Mouse (Mus musculus): ENCODE measurements around the gene Hmga2.
"Not testable (repeated sequence)": the region's sequence is repeated elsewhere in the genome, so short reads cannot be mapped to it uniquely, and the experiment has no call there.

Hmga2 gene

DNA sequence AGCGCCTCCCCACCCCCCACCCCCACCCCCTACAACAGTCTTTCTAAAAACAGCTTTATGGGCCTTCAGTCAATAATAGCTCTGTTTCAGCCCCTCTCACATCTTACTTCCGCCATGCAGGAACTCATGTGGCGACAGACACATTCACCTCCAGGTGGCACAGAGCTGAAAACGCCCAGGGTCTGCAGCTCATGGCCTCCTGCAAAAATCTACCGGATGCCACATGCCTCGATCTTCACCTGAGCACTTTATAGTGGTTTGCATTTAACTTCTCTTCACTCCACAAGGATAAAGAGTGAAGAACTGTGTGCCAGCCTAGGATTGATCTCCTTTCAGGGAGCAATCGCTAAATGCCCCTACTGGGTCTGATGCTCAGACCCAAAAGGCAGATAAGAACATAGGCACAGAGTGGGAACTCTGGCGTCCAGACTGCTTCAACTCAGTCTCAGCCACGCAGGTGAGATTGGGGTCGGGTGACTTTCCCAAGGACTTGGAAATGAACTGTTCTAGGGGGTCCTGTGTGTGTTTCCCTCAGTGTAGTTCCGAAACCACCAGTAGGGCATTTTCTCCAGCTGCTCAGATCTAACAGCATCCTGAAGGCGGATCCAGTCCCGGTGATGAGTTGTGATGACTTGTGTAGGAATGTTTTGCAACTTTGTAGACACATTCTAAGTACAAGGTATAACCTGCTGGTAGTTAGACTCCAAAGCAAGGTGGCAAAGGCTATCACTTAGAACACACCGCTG is 84.1 kb downstream of the Hmga2 start:
- DNase-seq (ENCODE audit: low read depth, low spot score), result no peak

DNA sequence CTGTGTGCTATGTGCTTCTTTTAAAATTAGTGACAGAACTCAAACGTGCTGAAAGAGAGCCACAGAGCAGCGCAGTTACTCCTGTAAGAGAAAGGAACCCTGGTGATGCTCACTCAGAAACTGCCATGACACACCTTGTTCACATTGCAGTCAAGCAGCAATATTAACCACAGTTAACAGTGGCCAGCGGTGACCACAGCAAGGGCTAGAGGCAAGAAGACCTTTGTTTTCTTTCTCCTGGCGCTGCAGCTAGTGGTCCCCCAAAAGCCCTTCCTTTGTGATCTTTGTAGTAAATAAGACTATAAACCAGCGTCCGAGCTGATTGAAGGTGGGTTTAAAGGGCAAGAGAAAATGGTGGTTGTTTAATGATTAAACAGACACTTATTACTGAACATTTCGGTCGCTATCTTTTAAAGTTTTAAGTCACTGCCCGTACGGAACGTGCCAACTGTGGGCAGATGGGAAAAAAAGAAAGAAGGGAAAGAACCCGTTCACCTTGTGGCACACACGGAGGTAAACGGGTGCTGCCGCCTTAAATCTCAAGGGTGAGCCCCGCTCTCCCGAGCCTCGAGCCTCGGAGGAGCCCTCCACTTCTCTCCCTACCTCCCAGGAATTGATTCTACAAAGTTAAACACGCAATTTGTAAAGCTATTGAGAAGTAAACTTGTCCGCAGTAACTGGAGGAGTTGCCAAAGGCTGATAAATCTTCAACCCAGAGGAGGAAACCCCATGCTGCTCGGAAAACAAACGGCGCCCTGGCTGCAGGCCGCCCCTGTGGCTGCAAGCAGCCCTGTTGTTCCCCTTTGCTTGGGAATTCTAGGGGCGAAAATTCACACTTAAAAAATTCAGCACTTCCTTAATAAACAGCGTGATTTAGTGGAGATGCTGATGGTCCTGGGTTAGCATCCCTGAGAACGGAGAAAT is 85.1 kb downstream of the Hmga2 start:
- DNase-seq (ENCODE audit: low read depth, low spot score), result no peak

DNA sequence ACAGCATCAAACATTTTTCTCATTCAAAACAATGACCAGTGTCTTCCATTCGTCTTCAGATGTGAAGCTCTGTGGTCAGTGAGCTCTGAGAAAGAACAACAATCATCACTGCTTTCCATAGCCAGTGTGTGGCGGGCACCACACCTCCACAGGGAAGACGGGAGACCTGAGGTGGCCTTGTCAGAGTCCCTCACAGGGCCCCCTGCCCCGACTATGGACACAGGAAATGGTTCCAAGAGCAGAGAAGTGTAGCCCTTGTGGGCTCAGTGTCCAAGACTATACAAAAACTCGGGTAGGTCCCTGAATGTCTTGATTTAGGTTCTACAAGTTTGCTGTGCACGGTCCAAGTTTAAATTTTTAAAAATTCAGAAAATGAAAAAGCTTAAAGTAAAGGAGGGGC is 86.6 kb downstream of the Hmga2 start:
- no peak for DNase-seq (ENCODE audit: low read depth, low spot score)

DNA sequence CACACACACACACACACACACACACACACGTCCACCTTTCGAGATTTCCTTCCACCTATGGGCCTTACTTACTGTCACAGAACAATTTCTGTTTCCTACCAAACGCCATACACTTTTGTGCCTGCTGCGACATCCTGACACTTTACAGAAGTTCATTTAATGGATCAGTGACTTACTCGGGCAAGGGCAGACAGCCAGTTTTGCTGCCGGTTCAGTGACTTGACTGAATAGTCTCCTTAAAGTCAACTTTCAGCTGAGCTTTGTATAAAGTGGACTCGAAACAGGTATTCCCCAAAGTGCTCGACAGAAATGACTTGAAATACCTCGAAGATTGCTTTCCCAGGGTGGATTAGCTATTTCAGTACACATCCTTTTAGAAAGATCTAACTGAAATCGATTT is 87.3 kb downstream of the Hmga2 start:
- DNase-seq (ENCODE audit: low read depth, low spot score), result no peak

DNA sequence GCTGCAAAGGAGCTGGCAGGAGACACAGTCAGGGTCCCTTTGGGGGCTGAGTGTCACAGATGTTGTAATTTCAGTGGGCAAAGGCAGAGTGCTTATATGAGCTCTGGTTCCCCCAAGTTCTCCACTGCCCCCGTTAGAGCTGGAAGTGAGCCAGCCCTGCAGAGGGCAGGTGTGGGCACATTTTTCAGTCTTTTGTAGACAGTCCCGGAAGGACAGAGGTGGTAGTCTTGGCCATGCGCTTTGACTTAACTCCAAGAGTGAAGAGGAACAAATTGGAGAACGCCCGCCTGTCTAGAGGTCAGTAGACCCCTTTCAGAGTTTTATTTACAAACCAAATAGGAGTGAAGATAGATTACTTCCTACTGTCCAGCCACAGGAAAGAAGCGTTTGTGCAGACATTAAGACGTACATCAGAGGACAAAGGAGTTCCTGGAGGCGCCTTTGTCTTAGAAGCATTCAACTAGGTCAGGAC is 87.8 kb downstream of the Hmga2 start:
- no peak for DNase-seq (ENCODE audit: low read depth, low spot score)

DNA sequence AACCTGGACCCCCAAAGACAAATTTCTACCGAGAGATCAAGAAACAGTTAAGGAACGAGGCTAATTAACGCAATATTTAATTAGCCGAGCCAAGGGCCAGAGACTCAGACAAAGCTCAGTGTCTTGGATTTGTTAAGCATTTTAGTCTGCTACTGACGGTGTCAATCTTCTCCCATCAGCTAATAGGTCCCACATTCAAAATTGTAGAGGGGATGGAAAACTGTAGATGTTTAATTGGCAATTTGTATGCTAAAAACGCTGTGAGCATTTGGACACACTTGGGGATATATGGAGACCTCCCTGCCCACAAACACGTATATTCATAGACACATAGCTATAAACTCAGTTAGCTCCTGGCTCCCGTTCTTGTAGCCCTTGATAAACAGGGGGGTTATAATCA is 89.2 kb downstream of the Hmga2 start:
- DNase-seq (ENCODE audit: low read depth, low spot score), result no peak

DNA sequence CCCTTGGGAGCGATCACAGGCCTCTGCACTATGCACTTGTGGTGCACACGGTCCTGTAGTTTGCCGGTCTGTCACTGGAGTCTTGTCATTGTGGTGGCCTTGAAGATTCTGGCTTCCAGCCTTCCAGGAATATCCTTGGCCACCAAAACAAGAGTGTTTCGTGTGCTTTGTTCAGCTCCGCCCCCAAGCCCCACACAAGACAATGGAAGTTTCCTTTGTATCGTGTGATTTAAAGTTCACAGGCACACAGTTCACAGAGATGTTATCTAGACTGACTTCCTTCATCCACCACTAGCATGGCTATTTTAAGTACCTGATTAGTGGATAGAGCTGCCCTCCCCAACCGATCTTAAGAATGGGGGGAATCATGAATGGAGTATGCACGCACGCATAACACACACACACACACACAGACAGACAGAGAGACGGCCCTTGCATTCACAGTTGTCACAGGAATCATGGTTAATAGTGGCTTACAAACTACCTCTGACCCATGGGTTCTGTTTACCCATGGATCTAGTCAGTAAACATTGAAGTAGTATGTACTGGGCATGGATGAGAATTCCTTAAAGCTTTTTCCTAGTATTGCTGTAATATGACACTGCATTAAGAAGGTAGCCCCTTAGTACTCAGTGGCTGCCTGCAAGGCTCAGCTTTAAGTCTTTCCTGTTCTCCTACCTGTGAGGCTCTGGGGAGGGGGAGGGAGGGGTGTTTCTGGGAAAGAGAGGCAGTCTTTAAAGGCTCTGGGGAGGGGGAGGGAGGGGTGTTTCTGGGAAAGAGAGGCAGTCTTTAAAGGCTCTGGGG is 91.3 kb downstream of the Hmga2 start:
- DNase-seq (ENCODE audit: low read depth, low spot score), result no peak

DNA sequence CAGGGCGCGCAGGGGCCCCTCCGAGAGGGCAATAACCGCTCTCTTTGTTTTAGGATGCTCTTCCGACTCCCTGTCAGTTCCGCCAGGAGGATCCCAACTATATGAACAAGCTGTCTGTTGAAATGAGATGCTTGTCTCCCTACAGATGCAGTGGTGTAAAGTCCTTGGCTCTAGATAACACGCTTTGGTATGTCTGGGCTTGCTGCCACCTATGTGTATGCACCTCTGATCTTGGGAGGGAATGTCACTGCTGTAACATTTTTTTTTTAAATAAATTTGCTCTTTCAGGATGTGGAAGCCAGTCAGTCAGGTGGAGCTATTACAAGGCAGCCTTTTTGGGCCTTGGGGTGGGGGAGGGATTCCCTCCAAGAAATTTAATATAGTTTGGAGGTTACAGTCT is 92.2 kb downstream of the Hmga2 start:
- DNase-seq (ENCODE audit: low read depth, low spot score), result no peak

DNA sequence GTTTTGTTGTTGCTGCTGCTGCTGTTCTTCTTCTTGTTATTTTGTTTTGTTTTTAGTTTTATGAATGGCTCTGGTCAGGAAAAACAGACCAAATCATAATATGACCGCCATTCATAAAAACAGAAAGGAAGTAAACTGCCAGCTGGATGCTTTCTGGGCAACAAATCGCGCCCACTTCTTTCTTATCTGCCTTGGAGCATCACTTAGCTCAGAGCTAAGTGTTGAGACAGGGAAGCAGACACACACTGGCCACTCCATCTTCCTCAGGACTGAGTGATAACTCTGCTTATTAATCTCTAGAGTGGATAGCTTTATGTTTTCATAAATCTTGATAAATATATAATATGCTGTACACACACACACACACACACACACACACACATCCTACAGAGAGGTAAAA is 98.5 kb downstream of the Hmga2 start:
- no peak for DNase-seq (ENCODE audit: low read depth, low spot score)

DNA sequence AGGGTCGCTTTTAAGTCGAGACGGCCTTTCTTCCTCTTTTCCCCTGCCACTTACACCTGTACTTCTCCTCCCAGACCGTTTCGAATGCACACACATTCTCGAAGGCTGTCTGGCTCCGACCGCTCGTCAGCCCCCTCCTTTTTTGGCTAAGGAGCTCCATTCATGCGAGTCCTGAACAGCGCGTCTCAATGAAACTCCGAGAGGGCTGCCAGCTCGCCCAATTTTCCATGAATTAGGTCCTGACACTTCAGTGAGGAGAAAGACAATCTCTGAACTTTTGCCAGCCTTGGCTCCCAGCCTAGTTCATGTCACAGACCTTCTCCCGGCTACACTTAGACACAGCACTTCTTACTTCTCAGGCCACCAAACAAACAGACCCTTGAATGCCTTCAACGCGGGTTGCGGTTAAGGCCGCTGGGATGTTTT is 98.9 kb downstream of the Hmga2 start:
- DNase-seq (ENCODE audit: low read depth, low spot score), result peak; percentile 22

DNA sequence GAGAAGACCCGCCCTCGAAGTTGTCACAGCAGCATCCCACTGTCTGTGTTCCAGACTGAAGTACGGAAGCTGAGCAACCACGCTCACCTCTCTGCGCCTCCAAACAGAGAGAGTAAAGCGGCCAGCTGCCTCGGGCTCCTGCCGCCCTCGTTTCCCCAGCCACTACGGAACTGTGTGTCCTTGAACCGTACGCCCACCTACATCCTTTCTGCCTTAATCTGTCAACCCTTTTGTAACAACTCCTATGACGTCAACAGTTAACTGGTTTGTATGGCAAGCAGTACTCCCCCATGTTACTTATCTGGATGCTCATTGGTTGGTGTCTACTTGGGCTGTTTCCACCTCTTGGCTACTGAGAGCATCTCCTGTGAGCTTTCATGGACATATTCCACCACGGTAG is 100.8 kb downstream of the Hmga2 start:
- DNase-seq (ENCODE audit: low read depth, low spot score), result no peak

DNA sequence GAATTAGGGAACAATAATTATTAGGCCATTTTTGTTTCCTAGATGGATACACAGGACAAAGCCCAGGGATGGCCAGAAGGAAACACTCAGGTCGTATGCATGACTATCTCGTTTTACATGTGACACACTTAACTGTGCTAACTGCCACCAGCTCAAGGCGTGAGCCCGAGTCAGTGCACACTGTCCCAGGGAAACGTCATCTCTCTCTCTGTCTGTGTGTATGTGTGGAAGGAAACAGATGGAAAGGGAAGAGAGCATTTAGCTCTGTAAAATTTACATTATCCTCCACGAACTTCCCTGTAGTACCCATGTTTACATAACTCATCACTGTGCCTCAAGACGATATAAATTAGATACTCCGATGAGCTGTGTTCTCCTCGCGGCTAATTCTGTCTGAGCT is 105.1 kb downstream of the Hmga2 start:
- DNase-seq (ENCODE audit: low read depth, low spot score), result no peak

DNA sequence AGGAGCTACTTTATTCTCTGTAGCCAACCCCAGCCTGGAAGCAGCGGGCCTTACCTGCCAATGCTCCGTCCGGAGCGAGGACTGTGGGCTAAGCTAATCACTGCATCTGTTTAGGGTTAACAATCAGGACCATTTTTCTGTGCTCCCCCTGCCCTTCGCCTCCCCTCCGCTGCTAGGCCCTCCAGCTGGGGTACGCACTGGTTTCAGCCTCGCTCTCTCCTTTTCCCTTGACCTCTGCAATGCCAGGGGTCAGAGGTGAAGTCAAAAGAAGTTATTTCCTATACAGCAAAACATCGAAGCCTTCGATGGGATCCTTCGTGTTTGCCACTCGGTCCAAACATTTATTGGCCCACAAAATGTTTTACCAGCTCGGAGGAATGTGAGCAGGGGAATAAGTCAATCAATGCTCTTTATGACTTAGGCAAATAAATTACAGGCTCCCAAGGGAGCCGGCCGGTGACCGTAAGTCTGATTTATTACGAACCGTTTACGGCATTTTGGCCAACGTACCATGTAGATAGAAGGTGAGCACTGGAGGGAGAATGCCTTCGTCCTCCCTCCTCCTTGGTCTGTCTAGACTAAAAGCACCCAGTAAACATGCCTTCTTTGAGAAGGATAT is 107.0 kb downstream of the Hmga2 start:
- DNase-seq (ENCODE audit: low read depth, low spot score), result no peak

DNA sequence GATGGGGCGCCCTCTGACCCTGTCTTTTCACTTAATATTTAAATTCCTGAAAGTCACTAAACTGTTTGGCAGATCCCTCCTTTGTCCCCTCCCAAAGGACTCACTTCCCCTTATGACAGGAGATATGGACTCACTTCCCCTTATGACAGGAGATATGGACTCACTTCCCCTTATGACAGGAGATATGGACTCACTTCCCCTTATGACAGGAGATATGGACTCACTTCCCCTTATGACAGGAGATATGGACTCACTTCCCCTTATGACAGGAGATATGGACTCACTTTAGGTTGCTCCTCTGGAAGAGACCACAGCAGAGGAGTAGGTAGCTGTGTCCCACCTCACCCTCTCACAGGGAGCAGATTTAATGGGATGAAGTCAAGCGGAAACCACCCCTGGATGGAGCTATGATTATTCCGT is 110.1 kb downstream of the Hmga2 start:
- not testable (repeated sequence) for DNase-seq (ENCODE audit: low read depth, low spot score)

DNA sequence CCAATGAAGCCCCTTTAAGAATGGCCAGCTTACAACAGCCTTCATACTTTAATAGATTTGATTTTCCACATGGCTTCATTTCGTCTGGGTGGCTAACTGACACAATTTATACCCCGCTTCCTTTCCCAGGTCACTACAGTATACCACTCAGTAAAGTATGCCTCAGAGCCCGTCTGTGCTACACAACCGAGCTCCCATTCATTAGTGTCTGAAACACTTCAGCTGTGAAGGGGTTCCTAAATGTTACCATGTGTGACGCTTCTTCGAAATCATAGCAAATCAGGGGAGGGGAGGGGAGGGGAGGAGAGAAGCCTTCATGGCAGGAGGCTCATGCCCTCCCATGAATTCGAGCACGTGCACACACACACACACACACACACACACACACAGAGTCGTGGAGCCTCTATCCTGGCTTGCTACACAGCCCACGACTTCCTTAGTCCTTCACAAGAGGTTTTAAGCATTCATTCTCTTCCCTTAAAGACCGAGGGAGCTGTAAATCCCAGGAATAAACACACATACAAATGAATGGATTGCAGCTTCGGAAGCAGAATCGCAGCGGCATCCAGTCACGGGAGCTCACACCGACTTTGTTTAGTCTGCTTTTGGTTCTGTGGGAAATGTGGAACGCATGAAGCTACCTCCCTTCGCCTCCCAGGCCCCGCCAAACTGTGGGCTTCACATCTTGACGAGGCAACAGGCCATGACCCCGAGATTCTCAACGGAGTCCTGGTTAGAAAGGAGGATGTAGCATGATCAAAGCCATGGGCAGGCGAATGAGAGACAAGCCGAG is 110.7 kb downstream of the Hmga2 start:
- no peak for DNase-seq (ENCODE audit: low read depth, low spot score)

DNA sequence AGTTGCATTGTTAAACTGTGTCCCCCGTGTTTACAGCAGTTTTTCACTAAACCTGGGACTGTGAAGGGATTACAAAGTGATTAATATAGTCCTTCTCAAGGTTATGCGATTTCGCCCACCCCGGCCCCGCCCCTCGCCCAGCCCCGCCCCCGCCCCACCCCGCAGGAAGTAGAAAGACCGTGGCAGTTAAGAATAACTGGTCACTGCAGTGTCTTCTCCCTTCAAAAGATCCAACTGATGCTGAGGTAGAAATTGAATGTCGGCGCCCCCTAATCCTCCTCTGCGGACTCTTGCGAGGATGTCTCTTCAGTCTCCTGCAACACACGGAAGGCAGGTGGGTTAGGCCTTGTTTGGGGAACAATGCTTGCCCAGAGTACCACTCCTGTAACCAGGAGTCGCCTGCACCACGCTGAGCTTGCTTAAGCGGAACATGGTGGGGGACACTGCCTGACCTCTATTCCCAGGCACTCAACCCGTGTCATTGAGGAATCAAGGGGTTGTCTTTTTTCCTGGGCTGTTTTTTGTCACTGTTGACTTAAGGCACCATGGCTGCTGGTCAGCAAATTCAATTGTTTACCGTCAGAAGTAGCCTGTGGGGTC is 112.2 kb downstream of the Hmga2 start:
- DNase-seq (ENCODE audit: low read depth, low spot score), result no peak

DNA sequence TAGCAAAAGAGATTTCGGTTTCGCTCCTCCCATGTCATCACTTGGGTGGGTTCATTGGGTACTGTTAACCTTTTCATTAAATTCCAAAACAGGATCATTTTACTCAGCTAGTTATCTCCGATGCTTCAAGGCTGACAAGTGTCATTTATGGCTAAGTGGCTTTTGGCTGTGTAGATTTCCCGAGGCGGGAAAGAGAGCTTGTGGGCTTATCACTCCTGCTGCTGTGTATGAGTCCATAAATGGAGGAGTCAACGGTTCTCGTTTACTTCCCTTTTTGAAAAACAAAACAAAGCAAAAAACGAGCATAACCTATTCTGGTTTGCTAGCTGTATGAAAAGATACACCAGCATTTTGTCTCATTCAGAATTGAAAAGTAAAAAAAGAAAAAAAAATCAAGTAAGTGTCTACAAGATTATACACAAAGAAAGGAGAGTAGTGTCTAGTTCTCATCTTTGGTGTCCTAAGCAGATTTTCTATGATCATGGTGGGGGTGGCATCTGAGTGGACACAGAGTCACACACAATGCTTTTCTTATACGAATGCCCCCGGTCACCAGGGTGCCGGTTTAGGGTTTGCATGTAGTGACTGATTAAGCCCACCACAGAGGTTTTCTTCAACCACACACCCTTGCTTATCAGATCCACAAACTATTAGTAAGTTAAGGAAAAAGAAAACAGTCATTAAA is 112.8 kb downstream of the Hmga2 start:
- DNase-seq (ENCODE audit: low read depth, low spot score), result not testable (repeated sequence)

DNA sequence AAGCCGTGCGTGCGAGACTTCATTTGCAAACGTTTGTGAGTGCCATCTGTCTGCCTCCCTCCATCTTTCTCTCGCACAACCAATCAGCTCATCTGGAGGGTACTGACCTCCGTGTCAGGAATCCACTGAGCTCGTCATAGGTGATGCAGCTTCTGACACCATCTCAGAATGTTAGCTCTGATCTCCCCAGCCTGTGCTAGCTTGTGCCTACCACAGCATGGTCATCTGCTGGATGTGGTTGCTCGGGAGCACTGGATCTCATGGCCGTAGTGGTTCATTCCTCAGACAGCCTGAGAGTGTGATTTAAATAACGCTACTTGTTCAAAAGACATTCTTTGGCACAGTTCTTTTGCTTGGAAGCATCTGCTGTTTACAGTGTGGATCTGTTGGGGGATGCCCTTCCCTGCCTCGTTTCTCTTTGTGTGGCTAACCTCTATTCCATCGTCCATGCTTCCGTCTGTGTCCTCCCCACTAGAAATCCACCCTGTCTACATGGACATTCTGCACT is 121.7 kb downstream of the Hmga2 start:
- no peak for DNase-seq (ENCODE audit: low read depth, low spot score)

DNA sequence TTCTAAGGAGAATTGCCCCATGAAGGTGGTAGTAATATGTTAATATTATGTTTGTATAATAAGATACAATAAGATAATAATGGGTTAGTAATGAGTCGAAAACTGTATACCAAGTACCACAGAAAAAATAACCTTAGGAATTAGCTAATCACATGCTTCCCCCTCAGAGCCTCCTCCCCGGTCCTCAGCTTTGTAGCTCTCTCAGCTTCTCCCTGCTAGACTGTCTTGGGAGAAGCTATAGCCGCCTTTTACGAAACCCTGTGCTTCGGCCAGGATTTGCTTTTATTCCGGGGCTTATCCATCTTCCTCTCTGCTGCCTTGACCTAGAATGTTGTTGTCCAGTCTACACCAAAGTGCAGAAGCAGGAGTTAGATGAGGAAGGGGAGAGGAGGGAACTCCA is 130.9 kb downstream of the Hmga2 start:
- DNase-seq (ENCODE audit: low read depth, low spot score), result no peak

All from retina, adult 2 months (tissue).